Mouse (Mus musculus) naive thymus-derived CD4-positive, alpha-beta T cell, adult 2 months (primary cell): ENCODE measurements around the gene Gpr62.

ENCODE experiments used
- DNase-seq: peaks from one replicate; pipeline ENCODE4 v3.0.0-alpha.2; 2011; ENCODE audit warnings: low read depth

Gpr62 gene

GRCm38 (mm10) chr9:106456325-106457162 is 9.2 kb downstream of the Gpr62 start:
- no peak for DNase-seq

- no peak for DNase-seq
Measured at GRCm38 (mm10) chr9:106454888-106455681, 10.7 kb downstream of the Gpr62 start.

GRCm38 (mm10) chr9:106454071-106454761 is 11.5 kb downstream of the Gpr62 start:
- DNase-seq, result peak; percentile 32

GRCm38 (mm10) chr9:106453271-106454070 is 12.3 kb downstream of the Gpr62 start, which contains the start of gene Pcbp4:
Gene Pcbp4, plus strand, starts transcription at chr9:106453291.
- peak; percentile 64 for DNase-seq

GRCm38 (mm10) chr9:106452821-106453220 is 12.9 kb downstream of the Gpr62 start:
- DNase-seq, result no peak

- DNase-seq, result no peak
Measured at GRCm38 (mm10) chr9:106452351-106452750, 13.4 kb downstream of the Gpr62 start.

GRCm38 (mm10) chr9:106451899-106452298 is 13.8 kb downstream of the Gpr62 start:
- DNase-seq, result no peak

- DNase-seq, result no peak
Measured at GRCm38 (mm10) chr9:106451298-106451697, 14.4 kb downstream of the Gpr62 start.

GRCm38 (mm10) chr9:106450661-106451060 is 15.1 kb downstream of the Gpr62 start:
- no peak for DNase-seq

- DNase-seq, result no peak
Measured at GRCm38 (mm10) chr9:106449947-106450346, 15.8 kb downstream of the Gpr62 start.

GRCm38 (mm10) chr9:106448498-106449031 is 17.2 kb downstream of the Gpr62 start:
- DNase-seq, result peak; percentile 78

- DNase-seq, result no peak
Measured at GRCm38 (mm10) chr9:106447951-106448350, 17.8 kb downstream of the Gpr62 start.

GRCm38 (mm10) chr9:106447348-106447747 is 18.4 kb downstream of the Gpr62 start, which contains the start of the genes Abhd14b and Abhd14a:
Gene Abhd14b, plus strand, starts transcription at chr9:106447459.
Gene Abhd14a, minus strand, starts transcription at chr9:106447678.
- DNase-seq, result peak; percentile 77

GRCm38 (mm10) chr9:106444836-106445235 is 20.9 kb downstream of the Gpr62 start:
- DNase-seq, result no peak

GRCm38 (mm10) chr9:106442680-106443079 is 23.1 kb downstream of the Gpr62 start:
- no peak for DNase-seq

- no peak for DNase-seq
Measured at GRCm38 (mm10) chr9:106436566-106436965, 29.2 kb downstream of the Gpr62 start.

- DNase-seq, result no peak
Measured at GRCm38 (mm10) chr9:106433389-106433788, 32.3 kb downstream of the Gpr62 start.

GRCm38 (mm10) chr9:106430015-106430264 is 35.8 kb downstream of the Gpr62 start:
- DNase-seq, result no peak

GRCm38 (mm10) chr9:106429221-106430014 is 36.3 kb downstream of the Gpr62 start, which contains the start of gene Rpl29:
Gene Rpl29, plus strand, starts transcription at chr9:106429454.
- peak; percentile 99 for DNase-seq

- DNase-seq, result no peak
Measured at GRCm38 (mm10) chr9:106428719-106429220, 37.0 kb downstream of the Gpr62 start.
